Mouse (Mus musculus): ENCODE results near the gene Doc2a. TPM values are rescaled to one million over a fixed set of nuclear protein-coding genes. Genes with fewer than 3 reads are reported as not detected.

Doc2a gene
- total RNA-seq (2021), result under 1 TPM; 0.13 to 0.50 TPM
- long read RNA-seq, experiment 1, result 0 reads
- long read RNA-seq, experiment 2, partial matches to known transcripts, result 0 of 1 reads
- long read RNA-seq, experiment 2, other reads (novel, unspliced or antisense), result 0 of 1 reads

DNA sequence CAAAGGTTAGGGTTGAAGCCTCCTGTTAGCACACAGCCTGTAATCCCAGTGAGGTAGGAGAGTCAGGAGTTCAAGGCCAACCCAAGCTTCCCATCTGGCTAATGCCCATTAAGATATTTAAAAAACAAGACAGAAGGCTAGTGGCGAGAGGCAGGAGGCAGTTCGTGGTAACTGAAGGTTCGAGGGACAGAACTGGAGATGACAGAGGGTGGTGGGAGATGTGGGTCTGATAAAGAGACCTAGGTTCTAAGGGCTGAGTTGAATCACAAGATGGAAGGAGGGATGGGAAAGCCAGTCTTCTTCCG is at the start of gene Doc2a:
Doc2a (plus strand) TSS at position 301 of the 305 bp plus-strand sequence.
- no peak for DNase-seq (ENCODE audit: low spot score in 2 of 2)

DNA sequence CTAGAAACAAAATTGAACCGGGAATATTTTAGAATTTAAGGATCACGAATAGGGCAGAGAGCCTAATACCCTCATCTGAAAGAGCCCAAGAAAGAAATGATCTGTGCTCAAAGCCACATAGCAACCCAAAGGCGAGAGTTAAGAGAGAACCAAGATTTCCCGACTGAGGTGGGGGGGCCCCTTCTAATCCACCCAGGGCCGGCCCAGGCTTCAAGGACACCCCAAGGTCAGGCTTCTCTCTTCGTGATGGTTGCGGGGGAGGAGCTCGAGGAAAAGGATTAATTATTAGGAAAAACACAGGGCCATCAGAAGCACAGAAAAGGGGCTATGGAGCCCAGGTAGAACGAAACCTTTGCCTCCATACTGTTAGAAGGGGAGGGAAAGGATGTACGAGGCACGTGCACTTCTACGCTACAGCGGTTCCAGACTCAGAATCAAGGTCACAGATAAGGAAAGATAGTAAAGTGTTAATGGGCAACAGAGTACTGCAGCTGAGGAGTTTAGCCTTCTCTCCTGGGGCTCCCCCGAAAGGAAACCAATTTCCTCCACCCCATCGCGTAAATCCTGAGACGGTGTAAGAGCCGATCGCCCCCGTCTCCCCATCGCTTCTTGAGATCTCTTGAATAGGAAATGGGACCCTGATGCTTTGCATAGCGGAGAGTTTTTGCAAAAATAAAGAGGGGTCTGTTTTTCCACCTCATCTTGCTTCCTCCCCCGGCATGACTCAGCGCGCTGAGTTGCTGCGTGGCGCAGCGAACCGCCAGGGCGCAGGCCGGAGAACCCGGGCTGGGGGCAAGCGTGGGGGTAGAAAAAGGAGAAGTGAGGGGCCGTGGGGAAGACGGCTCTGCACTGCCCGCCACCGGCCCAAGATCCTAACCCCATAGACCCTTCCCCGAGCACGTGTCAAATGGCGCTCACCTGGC is 48.8 kb upstream of the Doc2a start:
- DNase-seq (ENCODE audit: low spot score in 2 of 2), result no peak

DNA sequence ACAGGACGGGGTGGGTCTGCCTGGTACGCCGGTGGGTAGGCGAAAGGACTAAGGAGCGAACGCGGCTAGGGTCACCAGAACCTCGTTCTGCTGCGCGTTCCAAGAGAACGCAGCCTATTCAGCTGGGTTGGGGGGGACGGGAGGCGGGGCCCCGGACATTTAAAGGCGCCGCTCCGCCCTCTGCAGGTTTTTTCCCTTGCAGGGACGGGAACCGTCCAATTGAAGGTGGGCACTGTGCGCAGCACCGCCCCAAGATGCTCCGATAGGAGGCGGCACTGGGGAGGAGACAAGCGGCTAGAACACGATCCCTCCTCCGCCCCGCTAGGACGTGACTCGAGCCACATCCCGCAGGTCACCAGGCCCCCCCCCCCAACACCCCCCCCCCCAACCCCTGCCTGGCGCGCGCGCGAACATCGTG is 48.2 kb upstream of the Doc2a start:
- peak; percentile 91 to 92 for DNase-seq (ENCODE audit: low spot score in 2 of 2)

- peak; percentile 64 to 71 for DNase-seq (ENCODE audit: low spot score in 2 of 2)
Measured at GRCm38 (mm10) chr7:126799468-126800268, 47.5 kb upstream of the Doc2a start.

DNA sequence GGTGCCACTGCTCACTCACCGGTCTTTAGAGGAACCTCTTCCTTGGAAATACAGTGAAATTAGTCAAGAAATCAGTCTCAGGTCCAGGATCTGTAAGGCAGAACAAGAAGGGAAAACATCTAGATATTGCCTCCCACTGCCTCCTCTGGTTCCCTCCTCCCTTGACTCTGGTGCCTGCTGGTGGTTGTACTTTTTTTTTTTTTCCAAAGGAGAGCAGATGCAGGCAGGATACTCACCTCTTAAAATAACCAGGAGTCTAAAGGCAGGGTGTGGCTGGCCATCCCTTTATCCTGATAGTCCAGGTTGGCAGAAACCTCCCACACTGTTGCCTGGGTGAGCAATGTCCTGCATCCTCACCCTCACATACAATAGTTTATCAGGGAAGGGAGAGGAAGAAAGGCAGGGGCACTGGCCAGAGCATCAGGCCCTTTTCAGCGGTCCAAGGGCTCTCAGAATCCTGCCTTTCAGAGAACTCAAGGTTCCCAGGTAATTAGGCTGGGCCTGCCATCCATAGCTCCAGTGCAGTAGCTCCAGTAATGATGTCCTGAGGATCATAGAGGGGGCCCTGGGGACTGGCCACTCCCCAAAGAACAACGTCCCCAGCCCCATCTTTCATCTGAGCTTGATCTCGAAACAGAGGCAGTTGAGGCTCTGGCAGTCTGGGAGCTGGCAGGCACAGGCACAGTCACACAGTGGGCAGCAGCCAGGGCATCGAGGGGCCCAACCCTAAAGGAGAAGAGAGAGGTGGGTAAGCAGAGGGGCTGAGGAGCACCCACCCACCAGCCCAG is 46.8 kb upstream of the Doc2a start:
- DNase-seq (ENCODE audit: low spot score in 2 of 2), result no peak

DNA sequence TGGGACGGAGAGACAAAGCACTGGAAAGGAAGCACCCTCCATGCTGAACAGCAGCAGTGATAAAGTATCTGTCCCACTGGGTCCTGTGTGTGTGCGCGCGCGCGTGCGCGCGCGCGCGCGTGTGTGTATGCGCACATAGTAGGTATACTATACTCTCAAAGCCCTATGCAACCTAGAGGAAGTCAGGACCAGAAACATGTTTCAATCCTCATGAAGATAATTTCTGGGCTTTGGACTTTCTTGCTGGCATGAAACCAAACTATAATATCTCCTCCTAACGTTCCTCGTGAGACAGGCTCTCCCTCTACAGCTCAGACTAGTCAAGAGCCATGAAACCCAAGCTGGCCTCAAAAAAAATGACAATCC is 46.2 kb upstream of the Doc2a start:
- no peak for DNase-seq (ENCODE audit: low spot score in 2 of 2)

DNA sequence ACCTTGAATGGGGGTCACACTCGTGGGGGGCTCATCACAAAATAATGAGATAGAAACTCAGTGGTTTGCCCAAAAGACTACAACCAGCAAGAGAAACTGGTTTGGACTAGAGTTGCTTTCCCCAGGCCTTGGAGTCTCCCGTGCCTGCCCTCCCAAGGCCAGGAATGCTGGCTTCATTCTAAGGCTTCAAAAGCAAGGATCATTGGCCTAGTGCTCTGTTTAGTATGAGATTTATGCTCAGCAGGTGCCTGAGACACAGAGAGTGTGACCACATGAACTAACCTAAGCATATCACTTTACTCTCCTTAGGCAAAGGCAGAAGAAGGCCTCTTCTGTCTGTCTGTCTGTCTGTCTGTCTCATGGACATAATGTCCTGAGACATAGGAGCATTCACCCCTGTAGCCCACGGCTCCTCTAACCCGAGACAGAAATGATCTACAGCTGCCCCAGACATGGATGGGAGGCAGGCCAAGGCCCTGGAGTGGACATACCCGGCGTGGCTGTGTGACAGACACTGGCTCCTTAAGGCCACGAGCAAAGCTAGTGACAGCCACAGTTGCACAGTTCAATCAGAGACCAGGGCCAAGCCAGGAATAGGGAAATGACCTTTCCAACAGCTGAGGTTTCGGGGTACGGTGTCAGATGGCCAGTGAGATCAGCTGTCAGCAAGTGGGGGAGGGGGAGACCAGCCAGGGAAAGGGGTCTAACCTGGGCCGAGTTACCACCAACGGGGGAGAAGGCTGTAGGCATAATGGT is 44.9 kb upstream of the Doc2a start:
- DNase-seq (ENCODE audit: low spot score in 2 of 2), result no peak

GRCm38 (mm10) chr7:126803181-126803580 is 44.0 kb upstream of the Doc2a start:
- no peak for DNase-seq (ENCODE audit: low spot score in 2 of 2)

GRCm38 (mm10) chr7:126803751-126804150 is 43.5 kb upstream of the Doc2a start:
- DNase-seq (ENCODE audit: low spot score in 2 of 2), result peak in 1 of 2 experiments; percentile 14

- DNase-seq (ENCODE audit: low spot score in 2 of 2), result no peak
Measured at GRCm38 (mm10) chr7:126806956-126807355, 40.3 kb upstream of the Doc2a start.

DNA sequence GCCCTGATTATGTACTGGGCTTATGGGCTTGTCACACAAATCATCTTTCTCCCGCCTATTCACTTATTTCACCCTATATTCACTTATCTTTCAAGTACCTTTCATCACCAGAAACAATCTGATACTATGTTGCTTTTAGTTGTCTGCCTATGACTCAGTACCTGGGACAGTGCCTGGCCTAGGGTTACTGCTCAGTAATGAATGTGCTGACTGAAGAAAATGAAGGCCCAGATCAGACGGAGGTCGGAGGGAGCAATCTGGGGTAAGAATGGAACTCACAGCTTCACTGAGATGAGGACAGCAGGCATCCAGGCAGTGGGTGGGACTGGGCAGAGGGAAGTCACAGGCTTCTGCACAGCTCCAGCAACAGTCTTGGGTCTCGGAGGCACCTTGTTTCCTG is 39.8 kb upstream of the Doc2a start:
- DNase-seq (ENCODE audit: low spot score in 2 of 2), result no peak

DNA sequence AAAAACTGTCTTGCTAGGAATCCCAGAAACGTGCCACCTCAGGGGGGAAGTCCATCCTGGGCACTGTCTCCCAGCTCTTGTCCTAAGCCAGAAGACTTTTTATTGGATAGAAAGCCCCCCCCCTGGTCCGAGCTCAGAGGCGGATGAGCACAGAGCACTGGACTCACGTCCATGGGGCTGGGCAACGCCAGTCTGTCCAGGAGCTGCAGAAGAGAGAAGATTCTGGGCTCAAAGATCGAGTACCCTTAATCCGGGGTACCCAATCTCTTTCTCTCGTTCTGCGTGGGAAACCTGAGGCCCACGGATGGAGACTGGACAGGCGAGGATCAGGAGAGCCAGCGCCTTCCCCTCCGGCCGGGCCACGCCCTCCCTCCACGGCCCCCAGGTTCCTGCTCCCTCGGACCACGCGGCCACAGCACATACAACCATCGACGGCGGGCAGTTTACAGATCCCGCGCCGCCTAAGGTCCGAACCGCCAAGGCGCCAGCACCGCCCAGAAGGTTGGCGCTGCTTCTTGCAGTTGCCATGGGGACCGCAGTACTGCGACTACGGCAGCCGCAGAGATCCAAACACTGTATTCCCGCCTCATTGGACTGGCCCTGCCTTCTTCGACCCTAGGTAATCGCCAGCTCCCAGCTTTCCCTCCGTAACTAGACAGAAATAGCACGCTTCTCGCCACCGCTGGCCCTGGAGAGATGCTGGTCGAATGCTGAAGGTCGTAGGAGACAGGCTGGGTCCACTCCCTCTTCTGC is 38.3 kb upstream of the Doc2a start:
- DNase-seq (ENCODE audit: low spot score in 2 of 2), result peak; percentile 73 to 76

DNA sequence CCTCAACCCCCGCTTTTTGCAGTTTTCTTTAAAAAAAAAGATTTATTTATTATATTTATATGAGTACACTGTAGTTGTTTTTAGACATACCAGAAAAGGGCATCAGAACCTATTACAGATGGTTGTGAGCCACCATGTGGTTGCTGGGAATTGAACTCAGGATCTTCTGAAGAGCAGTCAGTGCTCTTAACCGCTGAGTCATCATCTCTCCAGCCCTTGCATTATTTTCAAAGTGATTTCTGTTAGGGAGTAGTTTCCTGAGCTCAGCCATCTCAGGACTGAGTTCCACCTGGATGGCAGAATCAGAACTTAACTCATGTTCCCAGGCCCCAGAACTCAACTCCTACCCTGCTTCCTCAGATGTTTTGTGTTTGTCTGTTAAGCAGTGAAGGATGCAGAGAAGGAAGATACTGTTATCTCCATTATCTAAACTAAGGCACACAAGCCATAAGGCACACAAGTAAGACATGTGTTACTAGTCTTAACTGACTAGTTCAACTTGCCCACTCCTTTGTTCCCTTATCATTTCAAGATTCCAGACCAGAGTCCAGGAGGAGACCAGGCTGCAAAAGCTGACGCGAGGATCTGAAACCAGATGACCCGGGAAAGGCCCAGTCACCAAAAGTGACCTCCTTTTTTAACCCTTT is 37.4 kb upstream of the Doc2a start:
- no peak for DNase-seq (ENCODE audit: low spot score in 2 of 2)

DNA sequence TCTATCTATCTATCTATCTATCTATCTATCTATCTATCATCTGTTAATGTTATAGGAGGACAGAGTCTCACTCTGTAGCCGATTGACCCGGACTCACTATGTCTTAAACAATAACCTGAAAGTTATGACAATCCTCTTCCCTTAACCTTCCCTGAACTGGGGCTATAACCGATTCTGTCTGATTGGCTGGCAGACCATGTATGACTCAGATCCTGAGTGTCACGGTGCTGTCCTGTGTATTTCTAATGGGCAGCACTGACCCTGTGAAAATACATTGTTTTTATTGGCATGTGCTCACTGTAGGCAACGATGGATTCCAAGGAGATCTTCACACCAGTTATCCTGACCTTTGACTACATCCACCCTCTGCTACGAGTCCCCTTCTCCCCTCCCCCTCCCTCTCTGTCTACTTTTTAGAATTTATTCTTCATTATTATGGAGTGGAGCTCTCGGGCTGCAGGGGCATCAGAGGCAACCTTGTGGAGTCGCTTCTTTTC is 31.4 kb upstream of the Doc2a start:
- DNase-seq (ENCODE audit: low spot score in 2 of 2), result no peak

- DNase-seq (ENCODE audit: low spot score in 2 of 2), result no peak
Measured at GRCm38 (mm10) chr7:126816494-126816893, 30.7 kb upstream of the Doc2a start.

- DNase-seq (ENCODE audit: low spot score in 2 of 2), result no peak
Measured at GRCm38 (mm10) chr7:126817595-126817994, 29.6 kb upstream of the Doc2a start.

- DNase-seq (ENCODE audit: low spot score in 2 of 2), result no peak
Measured at GRCm38 (mm10) chr7:126818818-126819217, 28.4 kb upstream of the Doc2a start.

GRCm38 (mm10) chr7:126821835-126822511 is 25.2 kb upstream of the Doc2a start:
- DNase-seq (ENCODE audit: low spot score in 2 of 2), result peak; percentile 85 to 86

Data from adrenal gland, adult 18-20 months (tissue).